Mouse (Mus musculus): Measurements from ENCODE around the gene Daam2.

Daam2 gene

GRCm38 (mm10) chr17:49563830-49564470 lies at the start of gene Daam2:
Gene Daam2, minus strand, starts transcription at chr17:49564343.
- ATAC-seq (ENCODE audit: insufficient number of reproducible peaks, low FRiP score, low TSS enrichment) = peak; percentile 85

DNA sequence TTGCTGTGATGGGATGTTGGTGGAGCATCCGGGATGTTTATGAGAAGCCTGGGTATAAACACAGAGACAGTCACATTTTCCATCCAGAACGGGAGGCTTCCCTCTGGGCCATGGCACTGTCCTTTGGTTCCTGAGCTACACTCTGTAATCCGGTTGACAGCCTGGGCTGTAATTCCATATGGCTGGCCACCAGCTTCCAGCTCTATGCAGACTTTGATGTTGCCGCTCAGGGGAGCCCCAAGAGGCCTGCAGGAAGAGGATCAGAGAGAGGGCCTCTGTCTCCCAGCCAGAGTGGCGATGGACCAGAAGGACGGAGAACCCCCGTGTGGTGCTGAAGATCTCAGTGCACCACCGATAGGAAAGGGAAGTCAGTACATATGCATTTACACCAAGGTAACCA lies 46.2 kb upstream of the Daam2 start:
- ATAC-seq (ENCODE audit: insufficient number of reproducible peaks, low FRiP score, low TSS enrichment) = no peak

GRCm38 (mm10) chr17:49607351-49608027 lies 43.3 kb upstream of the Daam2 start:
- no peak for ATAC-seq (ENCODE audit: insufficient number of reproducible peaks, low FRiP score, low TSS enrichment)

- ATAC-seq (ENCODE audit: insufficient number of reproducible peaks, low FRiP score, low TSS enrichment) = no peak
Observed at GRCm38 (mm10) chr17:49605397-49605796, 41.3 kb upstream of the Daam2 start.

- ATAC-seq (ENCODE audit: insufficient number of reproducible peaks, low FRiP score, low TSS enrichment) = no peak
Observed at GRCm38 (mm10) chr17:49590051-49590450, 25.9 kb upstream of the Daam2 start.

- no peak for ATAC-seq (ENCODE audit: insufficient number of reproducible peaks, low FRiP score, low TSS enrichment)
Observed at GRCm38 (mm10) chr17:49582471-49582870, 18.3 kb upstream of the Daam2 start.

GRCm38 (mm10) chr17:49577321-49577720 lies 13.2 kb upstream of the Daam2 start:
- ATAC-seq (ENCODE audit: insufficient number of reproducible peaks, low FRiP score, low TSS enrichment) = no peak

GRCm38 (mm10) chr17:49568717-49569116 lies 4.6 kb upstream of the Daam2 start:
- no peak for ATAC-seq (ENCODE audit: insufficient number of reproducible peaks, low FRiP score, low TSS enrichment)

DNA sequence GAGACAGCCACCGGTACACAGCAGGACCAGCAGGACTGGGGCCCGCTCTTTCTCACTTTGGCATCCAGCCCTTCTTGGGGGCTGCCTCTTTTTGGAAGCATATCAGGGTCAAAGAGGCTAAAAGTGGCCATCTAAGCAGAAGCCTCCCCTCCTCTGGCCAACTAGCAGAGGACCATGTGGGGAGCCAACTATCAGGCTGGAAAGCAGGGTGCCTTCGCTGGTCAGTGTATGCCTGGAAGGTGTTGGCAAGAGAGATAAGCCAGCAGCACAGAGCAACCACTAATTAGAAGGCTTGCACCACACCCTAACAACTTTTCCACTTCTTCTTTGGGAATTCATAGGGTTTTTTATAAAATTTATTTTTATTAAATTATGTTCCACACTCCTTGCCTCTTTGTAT lies 346 bp upstream of the Daam2 start:
- 0 out of 2 replicates have a peak, but pooled peaks have one; percentile 7 for ATAC-seq (ENCODE audit: insufficient number of reproducible peaks, low FRiP score, low TSS enrichment)

DNA sequence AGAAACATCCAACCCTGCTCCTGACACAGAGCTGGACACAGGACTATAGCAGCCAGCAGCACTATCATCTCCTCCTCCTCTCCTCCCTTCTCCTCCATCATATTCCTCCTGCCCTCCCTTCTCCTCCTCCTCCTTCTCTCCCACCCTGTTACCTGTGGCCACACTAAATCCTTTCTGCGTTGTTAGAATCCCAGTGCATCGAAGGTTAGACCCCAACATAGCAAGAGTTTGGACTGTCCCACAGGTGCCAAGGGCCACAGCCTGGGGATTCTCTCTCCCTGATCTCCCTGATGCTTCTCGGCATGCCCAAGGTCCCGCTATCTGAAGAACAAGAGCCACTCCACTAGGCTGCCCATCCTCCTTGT lies 745 bp downstream of the Daam2 start:
- ATAC-seq (ENCODE audit: insufficient number of reproducible peaks, low FRiP score, low TSS enrichment) = 0 out of 2 replicates have a peak, but pooled peaks have one; percentile 28

- no peak for ATAC-seq (ENCODE audit: insufficient number of reproducible peaks, low FRiP score, low TSS enrichment)
Observed at GRCm38 (mm10) chr17:49562701-49563415, 1.3 kb downstream of the Daam2 start.

GRCm38 (mm10) chr17:49561985-49562384 lies 2.2 kb downstream of the Daam2 start:
- no peak for ATAC-seq (ENCODE audit: insufficient number of reproducible peaks, low FRiP score, low TSS enrichment)

DNA sequence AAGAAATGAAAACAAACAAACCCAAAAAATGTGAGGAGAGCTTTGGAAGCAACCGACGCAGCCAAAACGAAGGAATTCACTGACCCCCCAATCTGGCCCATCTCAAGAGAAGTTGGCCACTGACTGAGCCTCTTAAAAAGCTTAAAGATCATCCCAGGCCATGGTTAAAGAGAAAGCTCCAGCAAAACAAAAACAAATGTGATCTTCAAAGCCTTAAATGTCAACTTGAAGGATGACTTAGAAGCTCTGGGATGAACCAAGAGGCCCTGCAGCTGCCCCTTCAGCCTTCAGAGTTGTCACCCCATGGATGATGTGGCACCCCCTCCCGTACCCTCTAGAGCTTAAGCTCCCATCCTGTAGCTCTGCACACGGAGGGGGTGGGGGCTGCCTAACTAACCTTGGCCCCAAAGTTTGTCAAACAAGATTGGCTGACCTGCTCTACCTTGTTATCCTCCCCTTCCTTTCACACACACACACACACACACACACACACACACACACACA lies 4.3 kb downstream of the Daam2 start:
- no peak for ATAC-seq (ENCODE audit: insufficient number of reproducible peaks, low FRiP score, low TSS enrichment)

DNA sequence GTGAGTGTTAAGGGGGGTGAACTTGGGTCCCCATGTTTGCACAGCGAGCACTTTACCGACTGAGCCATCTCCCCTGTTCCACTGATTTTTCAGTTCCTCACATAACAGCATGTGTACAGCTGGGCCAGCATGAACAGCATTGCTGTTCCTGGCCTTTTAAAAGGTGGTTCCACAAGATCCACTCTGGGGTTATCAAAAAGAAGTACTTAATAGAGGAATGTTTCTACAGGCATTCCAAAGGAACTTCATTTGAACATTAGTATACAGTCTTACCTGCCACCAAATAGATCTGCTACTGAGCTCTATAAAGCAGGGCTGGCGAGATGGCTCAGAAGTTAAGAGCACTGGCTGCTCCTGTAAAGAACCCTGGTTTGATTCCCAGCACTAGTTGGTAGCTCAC lies 8.0 kb downstream of the Daam2 start:
- ATAC-seq (ENCODE audit: insufficient number of reproducible peaks, low FRiP score, low TSS enrichment) = no peak

DNA sequence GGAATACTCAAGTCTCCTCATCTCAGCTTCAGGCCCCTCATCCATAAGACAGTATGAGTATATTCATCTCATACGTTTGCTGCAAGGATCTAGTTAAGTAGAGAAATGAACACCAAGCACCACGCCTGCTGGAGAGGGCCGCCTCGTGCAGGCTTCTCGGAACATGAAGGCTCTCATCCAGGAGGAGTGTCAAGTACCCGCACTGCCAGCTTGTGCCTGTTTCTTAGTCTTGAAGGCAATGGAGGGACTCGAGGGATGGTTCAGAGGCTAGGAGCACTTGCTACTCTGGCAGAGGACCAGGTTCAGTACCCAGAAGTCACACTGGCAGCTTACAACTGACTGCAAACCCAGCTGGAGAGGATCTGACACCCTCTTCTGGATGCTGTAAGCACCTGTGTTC lies 12.2 kb downstream of the Daam2 start:
- no peak for ATAC-seq (ENCODE audit: insufficient number of reproducible peaks, low FRiP score, low TSS enrichment)

- ATAC-seq (ENCODE audit: insufficient number of reproducible peaks, low FRiP score, low TSS enrichment) = no peak
Observed at GRCm38 (mm10) chr17:49551465-49551864, 12.7 kb downstream of the Daam2 start.

DNA sequence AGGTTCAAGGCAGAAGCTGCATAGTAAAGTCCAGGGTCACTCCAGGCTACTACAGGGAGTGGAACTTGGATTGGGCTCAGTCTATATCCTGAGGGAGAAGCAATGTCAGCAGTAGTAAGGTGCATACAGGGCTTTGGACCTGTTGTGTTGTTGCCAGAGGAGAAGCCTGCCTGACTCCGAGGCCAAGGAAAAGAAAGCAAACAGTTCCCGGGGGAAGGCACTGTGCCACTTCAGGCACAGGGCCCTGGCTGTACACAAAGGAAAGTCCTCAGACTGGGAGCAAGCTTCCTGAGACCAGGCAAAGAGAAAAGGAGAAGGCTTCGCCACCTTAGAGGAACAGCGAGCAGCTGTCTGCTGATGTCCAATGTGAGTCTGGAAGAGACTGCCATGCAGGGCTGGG lies 18.1 kb downstream of the Daam2 start:
- ATAC-seq (ENCODE audit: insufficient number of reproducible peaks, low FRiP score, low TSS enrichment) = peak; percentile 17; the same call in 1 of the 2 replicates

DNA sequence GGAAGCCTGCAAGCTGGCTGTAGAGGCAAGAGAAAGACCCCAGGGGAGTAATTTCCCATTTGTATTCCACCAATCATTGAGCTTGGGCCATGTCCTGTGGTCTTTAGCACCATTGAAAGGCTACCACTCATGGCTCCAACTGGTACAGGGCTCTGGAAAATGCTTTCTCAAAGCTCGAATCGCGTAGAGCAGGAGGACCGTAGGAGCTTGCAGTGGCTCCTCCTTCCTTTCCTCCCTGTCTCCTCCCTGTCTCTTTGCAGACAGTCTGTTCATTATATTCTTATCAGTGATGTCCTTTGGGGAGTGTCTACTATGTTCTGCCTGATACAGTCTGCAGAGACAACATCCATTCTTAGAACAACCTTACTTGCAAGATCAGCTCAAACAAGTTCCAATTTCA lies 18.7 kb downstream of the Daam2 start:
- no peak for ATAC-seq (ENCODE audit: insufficient number of reproducible peaks, low FRiP score, low TSS enrichment)

GRCm38 (mm10) chr17:49544561-49544960 lies 19.6 kb downstream of the Daam2 start:
- peak; percentile 50; the same call in 1 of the 2 replicates for ATAC-seq (ENCODE audit: insufficient number of reproducible peaks, low FRiP score, low TSS enrichment)

DNA sequence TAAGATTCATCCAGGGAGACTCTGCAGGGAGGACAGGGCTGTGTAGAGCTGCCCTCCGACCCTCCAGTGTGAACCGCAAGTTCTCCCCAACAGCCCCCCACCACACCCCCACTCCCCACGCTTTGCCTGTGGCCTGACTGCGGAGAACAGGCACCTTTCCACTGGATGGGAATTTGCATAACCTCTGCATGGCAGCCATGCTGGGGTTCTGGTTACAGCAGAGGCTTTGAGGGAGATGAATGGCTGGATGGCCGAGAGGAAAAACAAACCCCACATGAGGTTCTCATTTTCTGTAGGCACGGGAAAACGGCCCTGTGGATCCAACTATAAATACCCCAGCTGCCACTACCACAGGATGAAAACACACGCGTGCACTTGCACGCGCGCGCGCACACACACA lies 23.4 kb downstream of the Daam2 start:
- ATAC-seq (ENCODE audit: insufficient number of reproducible peaks, low FRiP score, low TSS enrichment) = no peak

- ATAC-seq (ENCODE audit: insufficient number of reproducible peaks, low FRiP score, low TSS enrichment) = no peak
Observed at GRCm38 (mm10) chr17:49539204-49539603, 24.9 kb downstream of the Daam2 start.
